Mouse (Mus musculus): ENCODE results near the gene Slc35f4. TPM values are rescaled to one million over a fixed set of nuclear protein-coding genes. Genes with fewer than 3 reads are reported as not detected.

Slc35f4 gene
- total and polyA plus RNA-seq, 3 experiments, result not detected

DNA sequence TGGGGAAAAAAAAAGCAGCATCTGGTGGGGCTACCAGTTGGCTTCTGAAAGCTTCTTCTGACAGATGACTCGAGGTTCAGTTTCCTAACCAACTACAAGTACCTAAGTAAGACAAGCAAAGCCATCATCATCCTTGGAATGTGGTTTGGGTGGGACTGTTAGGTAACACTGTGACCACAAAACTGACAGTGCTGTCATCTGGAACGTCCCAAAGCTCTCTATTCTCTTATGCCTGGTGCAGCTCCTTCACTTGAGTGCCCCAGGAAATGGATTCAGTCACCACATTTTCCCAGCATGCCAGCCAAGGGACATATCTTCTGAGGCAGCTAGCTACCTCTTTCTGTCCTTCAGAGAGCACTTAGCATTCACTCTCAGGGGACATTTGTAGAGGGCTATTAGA, 216.2 kb downstream of the Slc35f4 start:
- Histone ChIP-seq H3K27me3 (replicated peaks) (no peaks in the 10 kb centered on the region), H3K4me2 (ENCODE audit: insufficient read depth, low read depth, poor library complexity, severe bottlenecking) (no peak overlapping the region), H3K27ac (ENCODE audit: insufficient read depth, low read depth) (no peak overlapping the region), H3K36me3 (replicated peaks in 1 of 2; ENCODE audit: control insufficient read depth in 1 of 2, insufficient read depth in 1 of 2, low read length in 1 of 2) (no peaks in the 10 kb centered on the region), H3K9ac (ENCODE audit: insufficient read depth, low read depth) (no peak overlapping the region), H3K79me2 (replicated peaks; ENCODE audit: control insufficient read depth, extremely low read depth, insufficient read depth, poor library complexity, severe bottlenecking) (no peaks in the 10 kb centered on the region), H3K9me3 (replicated peaks; ENCODE audit: low read length) (no peaks in the 10 kb centered on the region), H3K4me3 (replicated peaks in 1 of 3; ENCODE audit: low read depth in 2 of 3, low read length in 2 of 3, poor library complexity in 1 of 3) (no peak overlapping the region), H3K4me1 (ENCODE audit: control insufficient read depth in 1 of 2, insufficient read depth in 2 of 2) (peaks cover 0 to 4% of the 10 kb centered on the region in 2 experiments; a peak in 1 of 4 replicates)
- TF ChIP-seq SIN3A (IDR thresholded peaks at IDR 0.05; ENCODE audit: low read length), result no peak
- TF ChIP-seq MEF2A (IDR thresholded peaks at IDR 0.05; ENCODE audit: borderline replicate concordance, low read depth, low read length), result no peak
- no peak for TF ChIP-seq UBTF (IDR thresholded peaks at IDR 0.05; ENCODE audit: low read depth, low read length)
- no peak for TF ChIP-seq MYC (IDR thresholded peaks at IDR 0.05; ENCODE audit: low read depth, low read length)
- TF ChIP-seq MAZ (IDR thresholded peaks at IDR 0.05; ENCODE audit: low read depth, low read length), result no peak
- no peak for TF ChIP-seq PAX5 (IDR thresholded peaks at IDR 0.05; ENCODE audit: low read length)
- TF ChIP-seq HCFC1 (IDR thresholded peaks at IDR 0.05; ENCODE audit: low read depth, low read length), result no peak
- no peak for TF ChIP-seq JUND (conservative IDR thresholded peaks at IDR 0.05; ENCODE audit: low read depth, low read length)
- no peak for TF ChIP-seq RCOR1 (conservative IDR thresholded peaks at IDR 0.05; ENCODE audit: low read depth, low read length)
- in situ Hi-C loops (cut with MboI; ENCODE audit: low pct_ligation_motif_present, low pct_unique_long_range_greater_than_20kb, low sequenced_read_pairs) (no loop called here), dilution Hi-C loops (cut with MboI; ENCODE audit: extremely low pct_ligation_motif_present, extremely low pct_unique_long_range_greater_than_20kb, low sequenced_read_pairs) (no loop called here)
- DNase-seq (ENCODE audit: extremely low read depth), result no peak

DNA sequence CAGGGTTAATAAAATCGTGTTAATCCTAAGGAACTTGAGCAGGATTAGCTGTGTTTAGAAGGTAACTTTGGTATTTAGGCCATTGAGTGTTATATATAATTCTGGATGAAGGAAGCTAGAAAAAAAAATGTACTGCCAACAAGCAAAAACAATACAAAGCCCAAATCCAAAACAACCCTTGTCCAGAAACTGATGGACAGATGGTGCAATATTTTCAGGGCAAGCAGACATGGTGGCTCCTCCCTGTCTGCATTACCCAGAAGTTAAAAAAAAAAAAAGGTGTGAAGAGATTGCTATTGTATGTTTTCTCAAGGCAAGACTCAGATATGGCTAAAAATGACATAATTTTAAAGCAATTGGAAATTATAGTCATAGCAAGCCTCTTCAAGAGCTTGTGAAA, 217.3 kb downstream of the Slc35f4 start:
- in situ Hi-C loops (cut with MboI; ENCODE audit: low pct_ligation_motif_present, low pct_unique_long_range_greater_than_20kb, low sequenced_read_pairs), result no loop called here
- H3K4me2 ChIP-seq (ENCODE audit: insufficient read depth, low read depth, poor library complexity, severe bottlenecking), result no peak overlapping the region

DNA sequence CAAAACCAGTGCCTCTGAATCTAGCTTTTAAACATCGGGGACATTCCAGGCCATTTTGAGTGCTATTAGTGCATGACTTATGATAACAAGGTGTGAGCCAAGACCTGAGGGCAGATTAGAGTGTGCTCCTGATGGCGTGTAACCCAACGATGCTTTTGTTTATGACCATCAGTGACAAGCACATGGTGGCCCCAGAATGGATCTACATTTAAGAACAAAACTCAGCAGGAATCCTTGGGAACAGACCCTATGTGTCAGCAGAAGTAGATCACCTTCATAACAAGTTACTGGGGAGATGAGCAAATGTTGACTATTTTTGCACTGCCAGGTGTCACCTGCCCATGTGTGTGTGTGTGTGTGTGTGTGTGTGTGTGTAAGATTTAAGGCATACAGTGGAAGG, 218.0 kb downstream of the Slc35f4 start:
- no peaks in the 10 kb centered on the region for H3K79me2 ChIP-seq (replicated peaks; ENCODE audit: control insufficient read depth, extremely low read depth, insufficient read depth, poor library complexity, severe bottlenecking)
- H3K9ac ChIP-seq (ENCODE audit: insufficient read depth, low read depth), result no peak overlapping the region
- TF ChIP-seq ELF1 (IDR thresholded peaks at IDR 0.05; ENCODE audit: low read depth, low read length), result no peak
- no peak for TF ChIP-seq ZKSCAN1 (IDR thresholded peaks at IDR 0.05; ENCODE audit: borderline replicate concordance, low read depth, low read length)
- TF ChIP-seq RAD21 (IDR thresholded peaks at IDR 0.05; ENCODE audit: low read depth, low read length), result no peak
- TF ChIP-seq IRF4 (IDR thresholded peaks at IDR 0.05; ENCODE audit: low read depth, low read length), result no peak
- TF ChIP-seq SMC3 (IDR thresholded peaks at IDR 0.05; ENCODE audit: low read depth, low read length), result no peak
- TF ChIP-seq EP300 (IDR thresholded peaks at IDR 0.05; ENCODE audit: low read length), result no peak
- dilution Hi-C loops (cut with MboI; ENCODE audit: extremely low pct_ligation_motif_present, extremely low pct_unique_long_range_greater_than_20kb, low sequenced_read_pairs), result no loop called here
- no peaks in the 10 kb centered on the region for H3K9me3 ChIP-seq (replicated peaks; ENCODE audit: low read length)
- no peaks in the 10 kb centered on the region for H3K27me3 ChIP-seq (replicated peaks)
- no peak overlapping the region for H3K4me2 ChIP-seq (ENCODE audit: insufficient read depth, low read depth, poor library complexity, severe bottlenecking)
- H3K4me1 ChIP-seq (ENCODE audit: control insufficient read depth in 1 of 2, insufficient read depth in 2 of 2), result peaks cover 0 to 4% of the 10 kb centered on the region in 2 experiments; a peak in 1 of 4 replicates
- H3K36me3 ChIP-seq (replicated peaks in 1 of 2; ENCODE audit: control insufficient read depth in 1 of 2, insufficient read depth in 1 of 2, low read length in 1 of 2), result no peaks in the 10 kb centered on the region
- no peak for DNase-seq (ENCODE audit: extremely low read depth)
- no peak overlapping the region for H3K27ac ChIP-seq (ENCODE audit: insufficient read depth, low read depth)
- no peak overlapping the region for H3K4me3 ChIP-seq (replicated peaks in 1 of 3; ENCODE audit: low read depth in 2 of 3, low read length in 2 of 3, poor library complexity in 1 of 3)
- in situ Hi-C loops (cut with MboI; ENCODE audit: low pct_ligation_motif_present, low pct_unique_long_range_greater_than_20kb, low sequenced_read_pairs), result no loop called here

More for the DNA sequence above, 217.3 kb downstream of the Slc35f4 start:
- H3K27me3 ChIP-seq (replicated peaks), result no peaks in the 10 kb centered on the region
- H3K79me2 ChIP-seq (replicated peaks; ENCODE audit: control insufficient read depth, extremely low read depth, insufficient read depth, poor library complexity, severe bottlenecking), result no peaks in the 10 kb centered on the region
- H3K9me3 ChIP-seq (replicated peaks; ENCODE audit: low read length), result no peaks in the 10 kb centered on the region
- no peak overlapping the region for H3K27ac ChIP-seq (ENCODE audit: insufficient read depth, low read depth)
- DNase-seq (ENCODE audit: extremely low read depth), result no peak
- H3K4me3 ChIP-seq (replicated peaks in 1 of 3; ENCODE audit: low read depth in 2 of 3, low read length in 2 of 3, poor library complexity in 1 of 3), result no peak overlapping the region
- peaks cover 0 to 4% of the 10 kb centered on the region in 2 experiments; a peak in 1 of 4 replicates for H3K4me1 ChIP-seq (ENCODE audit: control insufficient read depth in 1 of 2, insufficient read depth in 2 of 2)
- H3K36me3 ChIP-seq (replicated peaks in 1 of 2; ENCODE audit: control insufficient read depth in 1 of 2, insufficient read depth in 1 of 2, low read length in 1 of 2), result no peaks in the 10 kb centered on the region
- dilution Hi-C loops (cut with MboI; ENCODE audit: extremely low pct_ligation_motif_present, extremely low pct_unique_long_range_greater_than_20kb, low sequenced_read_pairs), result no loop called here
- TF ChIP-seq RCOR1 (conservative IDR thresholded peaks at IDR 0.05; ENCODE audit: low read depth, low read length) (no peak), MEF2A (IDR thresholded peaks at IDR 0.05; ENCODE audit: borderline replicate concordance, low read depth, low read length) (no peak), JUND (conservative IDR thresholded peaks at IDR 0.05; ENCODE audit: low read depth, low read length) (no peak), POLR2AphosphoS2 (IDR thresholded peaks at IDR 0.05; ENCODE audit: low read depth, low read length) (no peak)
- no peak overlapping the region for H3K9ac ChIP-seq (ENCODE audit: insufficient read depth, low read depth)

Measured in CH12.LX (cell line).